Mouse (Mus musculus): ENCODE data around the gene Lars2.

GRCm38 (mm10) chr9:123359981-123360380, 6.7 kb upstream of the Lars2 start:
- TF ChIP-seq CTCF (IDR thresholded peaks at IDR 0.05; ENCODE audit: low read depth) (no peak), EP300 (IDR thresholded peaks at IDR 0.05; ENCODE audit: low read depth) (no peak)

Measured in liver, embryonic 14.5 days (tissue).